Mouse (Mus musculus): Measurements from ENCODE around the gene Lgr5.

DNA sequence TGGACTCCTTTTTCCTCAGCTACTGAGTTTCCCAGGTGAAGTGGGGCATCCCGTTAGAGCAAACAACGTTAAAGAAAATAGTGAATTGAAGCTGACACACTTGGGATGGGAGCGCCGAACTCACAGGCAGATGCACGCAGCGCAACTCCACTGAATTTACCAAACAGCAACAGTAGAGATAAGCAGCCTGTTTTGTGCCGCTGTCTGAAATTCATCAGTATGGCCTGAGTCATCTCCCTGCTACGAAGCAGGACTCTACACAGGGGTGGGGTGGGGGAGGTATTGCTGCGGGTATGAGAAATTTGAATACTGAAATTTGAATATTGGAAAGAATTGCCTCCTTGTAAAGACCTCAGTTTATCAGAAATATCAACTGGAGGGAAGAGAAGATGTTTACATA is 5.6 kb downstream of the Lgr5 start:
- TF ChIP-seq POLR2A (IDR thresholded peaks at IDR 0.05; ENCODE audit: control insufficient read depth, low read depth, low read length) (no peak), CTCF (IDR thresholded peaks at IDR 0.05; ENCODE audit: control insufficient read depth, insufficient read depth, insufficient replicate concordance, low read depth, low read length) (no peak)
